Mouse (Mus musculus) lung, postnatal 0 days (tissue): ENCODE data around the gene Timm8b.

ENCODE experiments used
- CTCF ChIP-seq: IDR thresholded peaks from 2 replicates; pipeline ENCODE4 v1.5.1; 2016; ENCODE audit warnings: antibody characterized with exemption, mild to moderate bottlenecking
- EP300 ChIP-seq: IDR thresholded peaks from 2 replicates; pipeline ENCODE4 v1.6.1; 2016; ENCODE audit warnings: antibody characterized with exemption, mild to moderate bottlenecking, control low read depth

DNA sequence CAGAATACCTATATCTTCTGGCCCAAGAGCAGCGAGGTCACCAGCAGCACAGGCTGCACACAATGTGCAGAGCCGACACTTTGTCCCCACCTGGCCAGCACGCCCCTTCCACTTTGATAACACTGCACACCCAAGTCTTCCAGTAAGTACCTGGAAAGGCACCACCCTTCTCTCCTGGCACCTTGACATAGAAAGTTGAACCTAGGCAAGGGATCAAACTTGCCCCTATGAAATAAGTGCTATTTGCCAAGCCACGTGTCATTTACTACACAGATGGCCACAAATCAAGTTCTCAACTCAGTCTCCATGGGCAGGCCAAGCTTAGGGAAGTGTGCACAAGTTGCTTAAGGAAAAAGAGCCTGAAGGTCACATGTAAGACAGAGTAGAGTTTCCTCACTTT, 16.8 kb upstream of the Timm8b start:
- no peak for TF ChIP-seq EP300
- no peak for TF ChIP-seq CTCF
